Mouse (Mus musculus) layer of hippocampus, postnatal 36 days (tissue): Measurements from ENCODE around the gene Rexo5. TPM values are rescaled to one million over a fixed set of nuclear protein-coding genes. Genes with fewer than 3 reads are reported as not detected.

Experiments used
- DNase-seq, 2 experiments: peaks; one replicate each; pipeline ENCODE4 v3.0.0; 2022
- total RNA-seq, 2 experiments: library from RNA; stranded (reverse); gene quantifications; 2 replicates each; pipeline ENCODE4 v1.2.3; 2021

Rexo5 gene
- 1 to 10 TPM; 1.9 to 2.8 TPM for total RNA-seq

GRCm38 (mm10) chr7:119793586-119794250 lies at the start of gene Rexo5, which contains the start of gene Eri2:
TSS of gene Rexo5 (plus strand) at chr7:119794006.
TSS of gene Eri2 (minus strand) at chr7:119794058.
- DNase-seq: peak; percentile 74 to 75

- no peak for DNase-seq
Measured at GRCm38 (mm10) chr7:119744321-119744720, 49.5 kb upstream of the Rexo5 start.

GRCm38 (mm10) chr7:119745869-119746268 lies 47.9 kb upstream of the Rexo5 start:
- DNase-seq: no peak

- no peak for DNase-seq
Measured at GRCm38 (mm10) chr7:119748761-119749160, 45.0 kb upstream of the Rexo5 start.

- DNase-seq: no peak
Measured at GRCm38 (mm10) chr7:119749942-119750341, 43.9 kb upstream of the Rexo5 start.

- DNase-seq: no peak
Measured at GRCm38 (mm10) chr7:119753696-119754095, 40.1 kb upstream of the Rexo5 start.

GRCm38 (mm10) chr7:119760527-119760951 lies 33.3 kb upstream of the Rexo5 start, which contains the start of gene Acsm3:
TSS of gene Acsm3 (plus strand) at chr7:119760923.
- DNase-seq: no peak

- no peak for DNase-seq
Measured at GRCm38 (mm10) chr7:119762166-119762697, 31.6 kb upstream of the Rexo5 start.

- no peak for DNase-seq
Measured at GRCm38 (mm10) chr7:119764377-119764776, 29.4 kb upstream of the Rexo5 start.

GRCm38 (mm10) chr7:119766996-119767395 lies 26.8 kb upstream of the Rexo5 start:
- no peak for DNase-seq

- no peak for DNase-seq
Measured at GRCm38 (mm10) chr7:119769895-119770294, 23.9 kb upstream of the Rexo5 start.

GRCm38 (mm10) chr7:119783453-119783852 lies 10.4 kb upstream of the Rexo5 start:
- DNase-seq: no peak

- no peak for DNase-seq
Measured at GRCm38 (mm10) chr7:119784908-119785307, 8.9 kb upstream of the Rexo5 start.

GRCm38 (mm10) chr7:119789024-119789423 lies 4.8 kb upstream of the Rexo5 start:
- no peak for DNase-seq

- no peak for DNase-seq
Measured at GRCm38 (mm10) chr7:119794251-119794638, 439 bp downstream of the Rexo5 start.

- DNase-seq: no peak
Measured at GRCm38 (mm10) chr7:119795311-119795710, 1.5 kb downstream of the Rexo5 start.

- DNase-seq: no peak
Measured at GRCm38 (mm10) chr7:119800488-119800887, 6.7 kb downstream of the Rexo5 start.

- no peak for DNase-seq
Measured at GRCm38 (mm10) chr7:119800991-119801390, 7.2 kb downstream of the Rexo5 start.

GRCm38 (mm10) chr7:119807396-119807795 lies 13.6 kb downstream of the Rexo5 start:
- no peak for DNase-seq

GRCm38 (mm10) chr7:119808723-119809122 lies 14.9 kb downstream of the Rexo5 start:
- no peak for DNase-seq

GRCm38 (mm10) chr7:119835371-119835770 lies 41.6 kb downstream of the Rexo5 start:
- DNase-seq: no peak

- DNase-seq: no peak
Measured at GRCm38 (mm10) chr7:119835996-119836777, 42.4 kb downstream of the Rexo5 start.

GRCm38 (mm10) chr7:119841820-119842449 lies 48.1 kb downstream of the Rexo5 start:
- DNase-seq: no peak
